Mouse (Mus musculus) brain, adult 2 months (tissue): Measurements from ENCODE around the gene Cplx3.

Source experiments
- DNase-seq: peaks from one replicate; pipeline ENCODE4 v3.0.0; 2011; ENCODE audit warnings: low read depth, low spot score

The Cplx3 gene

GRCm38 (mm10) chr9:57638651-57639459 is 32.8 kb upstream of the Cplx3 start:
- DNase-seq = no peak

GRCm38 (mm10) chr9:57637741-57638322 is 31.8 kb upstream of the Cplx3 start:
- peak; percentile 52 for DNase-seq

GRCm38 (mm10) chr9:57637272-57637671 is 31.2 kb upstream of the Cplx3 start:
- DNase-seq = peak; percentile 52

- peak; percentile 90 for DNase-seq
Measured at GRCm38 (mm10) chr9:57633481-57634024, 27.5 kb upstream of the Cplx3 start.

GRCm38 (mm10) chr9:57629118-57629874 is 23.2 kb upstream of the Cplx3 start:
- DNase-seq = peak; percentile 80

- DNase-seq = no peak
Measured at GRCm38 (mm10) chr9:57628717-57629116, 22.6 kb upstream of the Cplx3 start.

- no peak for DNase-seq
Measured at GRCm38 (mm10) chr9:57627892-57628291, 21.8 kb upstream of the Cplx3 start.

GRCm38 (mm10) chr9:57627191-57627590 is 21.1 kb upstream of the Cplx3 start:
- DNase-seq = no peak

- peak; percentile 76 for DNase-seq
Measured at GRCm38 (mm10) chr9:57625674-57626500, 19.8 kb upstream of the Cplx3 start.

GRCm38 (mm10) chr9:57624295-57624694 is 18.2 kb upstream of the Cplx3 start:
- DNase-seq = no peak

- no peak for DNase-seq
Measured at GRCm38 (mm10) chr9:57620674-57621073, 14.6 kb upstream of the Cplx3 start, which contains the start of gene Lman1l. Gene Lman1l, minus strand, starts transcription at chr9:57620774.

- DNase-seq = no peak
Measured at GRCm38 (mm10) chr9:57618854-57619253, 12.8 kb upstream of the Cplx3 start.

GRCm38 (mm10) chr9:57617556-57618169 is 11.6 kb upstream of the Cplx3 start:
- DNase-seq = no peak

GRCm38 (mm10) chr9:57614786-57615185 is 8.7 kb upstream of the Cplx3 start:
- DNase-seq = no peak

- no peak for DNase-seq
Measured at GRCm38 (mm10) chr9:57613975-57614374, 7.9 kb upstream of the Cplx3 start.

GRCm38 (mm10) chr9:57612587-57612986 is 6.5 kb upstream of the Cplx3 start:
- DNase-seq = no peak

GRCm38 (mm10) chr9:57610359-57610826 is 4.3 kb upstream of the Cplx3 start:
- peak; percentile 87 for DNase-seq

- no peak for DNase-seq
Measured at GRCm38 (mm10) chr9:57609803-57610202, 3.7 kb upstream of the Cplx3 start.

GRCm38 (mm10) chr9:57605503-57605902 is 578 bp downstream of the Cplx3 start:
- DNase-seq = no peak

GRCm38 (mm10) chr9:57604875-57605274 is 1.2 kb downstream of the Cplx3 start:
- DNase-seq = peak; percentile 59

GRCm38 (mm10) chr9:57602098-57602497 is 4.0 kb downstream of the Cplx3 start:
- no peak for DNase-seq
